Mouse (Mus musculus): ENCODE data around the gene Rxfp3. TPM values are rescaled to one million over a fixed set of nuclear protein-coding genes. Genes with fewer than 3 reads are reported as not detected.
A peak's percentile ranks its signal among the peaks of the same experiment; 100 is the strongest.

The Rxfp3 gene
- polyA plus RNA-seq (2014; fragmentation: Nextera tagmentation; extraction: Ambion mirVana) = 1.2 TPM in 2 replicates

- Histone ChIP-seq H3K4me2 (ENCODE audit: low read length) (peak within 1 kb of the TSS; percentile 55), H3K4me3 (ENCODE audit: low read depth, low read length) (peak within 1 kb of the TSS; percentile 29), H3K9ac (ENCODE audit: low read length) (peak within 1 kb of the TSS; percentile 40; the same call in 1 of the 2 replicates), H3K9me3 (replicated peaks; ENCODE audit: control insufficient read depth, low read length) (no peaks in the 10 kb centered on the region), H3K27me3 (replicated peaks; ENCODE audit: control insufficient read depth, insufficient read depth, low read length) (peaks cover 37% of the 10 kb centered on the region), H3K36me3 (ENCODE audit: control insufficient read depth, insufficient read depth, low read length) (no peaks in the 10 kb centered on the region), H3K4me1 (ENCODE audit: control insufficient read depth, insufficient read depth, low read length) (peaks cover 4% of the 10 kb centered on the region; the same call in 1 of the 2 replicates), H3K27ac (ENCODE audit: low read depth, low read length) (no peak within 1 kb of the TSS)
- ATAC-seq (no peak), DNase-seq (ENCODE audit: low spot score) (peak; percentile 3)
- 3% methylated on average over 16 of the region's 16 CpGs for WGBS
These were observed at the start of gene Rxfp3 for GRCm38 (mm10) chr15:11037711-11038110. Gene Rxfp3 (minus strand): TSS chr15:11037991.

DNA sequence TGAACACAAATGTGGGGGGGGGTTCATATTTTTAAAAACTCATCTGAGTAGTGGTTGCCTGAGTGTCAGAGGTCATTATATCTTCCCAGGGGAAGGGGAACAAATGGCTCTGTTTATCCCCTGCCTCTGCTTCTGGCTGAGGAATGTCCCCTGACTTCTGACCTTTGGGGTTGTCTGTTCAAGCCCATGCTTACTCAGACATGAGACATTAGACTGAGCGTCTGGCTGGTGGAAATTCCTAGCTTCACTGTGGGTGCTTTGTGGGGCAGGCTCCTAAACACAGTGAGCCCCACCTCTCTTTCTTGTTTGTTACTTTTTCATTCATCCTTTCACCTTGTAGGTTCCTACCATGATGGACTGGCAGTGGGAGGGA is 47.2 kb upstream of the Rxfp3 start:
- Histone ChIP-seq H3K27ac (ENCODE audit: low read depth, low read length) (no peak overlapping the region), H3K27me3 (replicated peaks; ENCODE audit: control insufficient read depth, insufficient read depth, low read length) (no peaks in the 10 kb centered on the region), H3K4me1 (ENCODE audit: control insufficient read depth, insufficient read depth, low read length) (no peaks in the 10 kb centered on the region), H3K4me2 (ENCODE audit: low read length) (no peak overlapping the region), H3K4me3 (ENCODE audit: low read depth, low read length) (no peak overlapping the region), H3K9ac (ENCODE audit: low read length) (no peak overlapping the region), H3K9me3 (replicated peaks; ENCODE audit: control insufficient read depth, low read length) (no peaks in the 10 kb centered on the region), H3K36me3 (ENCODE audit: control insufficient read depth, insufficient read depth, low read length) (no peaks in the 10 kb centered on the region)
- WGBS = 63% methylated on average over 1 of the region's 1 CpGs
- DNase-seq (ENCODE audit: low spot score) = no peak
- ATAC-seq = no peak

GRCm38 (mm10) chr15:11084241-11084992 is 46.6 kb upstream of the Rxfp3 start:
- Histone ChIP-seq H3K27me3 (replicated peaks; ENCODE audit: control insufficient read depth, insufficient read depth, low read length) (no peaks in the 10 kb centered on the region), H3K4me2 (ENCODE audit: low read length) (no peak overlapping the region), H3K27ac (ENCODE audit: low read depth, low read length) (no peak overlapping the region), H3K9me3 (replicated peaks; ENCODE audit: control insufficient read depth, low read length) (no peaks in the 10 kb centered on the region), H3K36me3 (ENCODE audit: control insufficient read depth, insufficient read depth, low read length) (no peaks in the 10 kb centered on the region), H3K4me3 (ENCODE audit: low read depth, low read length) (no peak overlapping the region), H3K9ac (ENCODE audit: low read length) (no peak overlapping the region), H3K4me1 (ENCODE audit: control insufficient read depth, insufficient read depth, low read length) (no peaks in the 10 kb centered on the region)
- peak; percentile 20 for DNase-seq (ENCODE audit: low spot score)
- 30% methylated on average over 9 of the region's 9 CpGs for WGBS
- ATAC-seq = no peak

DNA sequence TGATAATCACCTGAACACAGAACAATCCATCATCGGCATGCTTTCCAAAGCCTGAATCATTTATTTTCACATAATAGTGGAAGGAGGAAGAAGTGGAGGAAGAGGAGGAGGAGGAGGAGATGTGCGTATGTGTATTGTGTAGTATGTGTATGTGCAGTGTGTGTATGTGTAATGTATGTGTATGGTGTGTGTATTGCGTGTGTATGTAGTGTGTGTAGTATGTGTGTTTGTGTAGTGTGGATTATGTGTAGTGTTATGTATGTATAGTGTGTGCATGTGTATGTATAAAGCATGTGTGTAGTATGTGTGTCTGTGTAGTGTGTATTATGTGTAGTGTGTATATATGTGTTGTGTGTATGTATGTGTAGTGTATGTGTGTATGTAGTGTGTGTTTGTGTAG is 45.9 kb upstream of the Rxfp3 start:
- H3K4me1 ChIP-seq (ENCODE audit: control insufficient read depth, insufficient read depth, low read length) = no peaks in the 10 kb centered on the region
- H3K27ac ChIP-seq (ENCODE audit: low read depth, low read length) = no peak overlapping the region
- H3K36me3 ChIP-seq (ENCODE audit: control insufficient read depth, insufficient read depth, low read length) = no peaks in the 10 kb centered on the region
- H3K9me3 ChIP-seq (replicated peaks; ENCODE audit: control insufficient read depth, low read length) = no peaks in the 10 kb centered on the region
- DNase-seq (ENCODE audit: low spot score) = no peak
- 83% methylated on average over 3 of the region's 3 CpGs for WGBS
- H3K27me3 ChIP-seq (replicated peaks; ENCODE audit: control insufficient read depth, insufficient read depth, low read length) = no peaks in the 10 kb centered on the region
- no peak overlapping the region for H3K9ac ChIP-seq (ENCODE audit: low read length)
- ATAC-seq = no peak
- H3K4me2 ChIP-seq (ENCODE audit: low read length) = no peak overlapping the region
- no peak overlapping the region for H3K4me3 ChIP-seq (ENCODE audit: low read depth, low read length)

GRCm38 (mm10) chr15:11082961-11083569 is 45.3 kb upstream of the Rxfp3 start:
- H3K36me3 ChIP-seq (ENCODE audit: control insufficient read depth, insufficient read depth, low read length) = no peaks in the 10 kb centered on the region
- no peaks in the 10 kb centered on the region for H3K27me3 ChIP-seq (replicated peaks; ENCODE audit: control insufficient read depth, insufficient read depth, low read length)
- H3K27ac ChIP-seq (ENCODE audit: low read depth, low read length) = no peak overlapping the region
- DNase-seq (ENCODE audit: low spot score) (peak; percentile 55), ATAC-seq (peak; percentile 87)
- H3K4me1 ChIP-seq (ENCODE audit: control insufficient read depth, insufficient read depth, low read length) = no peaks in the 10 kb centered on the region
- WGBS = 78% methylated on average over 8 of the region's 8 CpGs
- no peak overlapping the region for H3K9ac ChIP-seq (ENCODE audit: low read length)
- H3K4me3 ChIP-seq (ENCODE audit: low read depth, low read length) = no peak overlapping the region
- no peak overlapping the region for H3K4me2 ChIP-seq (ENCODE audit: low read length)
- no peaks in the 10 kb centered on the region for H3K9me3 ChIP-seq (replicated peaks; ENCODE audit: control insufficient read depth, low read length)

DNA sequence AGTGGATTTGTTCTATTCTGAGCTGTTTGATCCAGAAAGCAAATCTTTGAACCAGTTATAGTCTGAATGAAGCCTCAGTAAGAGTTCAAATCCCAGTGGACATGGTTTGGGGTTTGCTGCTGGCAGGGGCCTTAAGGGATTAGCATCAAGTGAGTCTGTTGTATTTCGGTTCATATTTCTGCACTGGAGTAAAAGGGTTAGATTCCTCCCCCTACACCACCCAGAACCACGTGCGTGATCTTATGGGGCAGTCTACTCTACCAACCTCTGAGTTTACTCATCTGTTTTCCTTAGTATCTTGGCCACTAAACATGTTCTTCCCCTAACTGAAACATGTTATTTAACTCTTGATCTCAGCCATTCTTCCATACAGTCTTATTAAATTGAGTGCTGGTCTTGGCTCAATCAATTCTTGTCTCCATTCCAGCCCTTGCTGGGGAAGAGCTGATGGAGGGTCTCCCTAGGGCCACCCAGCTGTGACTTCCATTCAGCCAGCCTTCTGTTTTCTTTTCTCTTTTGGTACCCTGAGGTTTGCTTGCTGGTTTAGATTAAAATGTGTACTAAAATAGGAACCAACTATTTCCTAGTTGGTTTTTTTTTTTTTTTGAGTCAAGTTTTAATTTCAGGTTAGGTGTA is 38.1 kb upstream of the Rxfp3 start:
- Histone ChIP-seq H3K4me2 (ENCODE audit: low read length) (no peak overlapping the region), H3K9me3 (replicated peaks; ENCODE audit: control insufficient read depth, low read length) (no peaks in the 10 kb centered on the region), H3K36me3 (ENCODE audit: control insufficient read depth, insufficient read depth, low read length) (no peaks in the 10 kb centered on the region), H3K4me3 (ENCODE audit: low read depth, low read length) (no peak overlapping the region), H3K27ac (ENCODE audit: low read depth, low read length) (no peak overlapping the region), H3K9ac (ENCODE audit: low read length) (no peak overlapping the region), H3K27me3 (replicated peaks; ENCODE audit: control insufficient read depth, insufficient read depth, low read length) (no peaks in the 10 kb centered on the region), H3K4me1 (ENCODE audit: control insufficient read depth, insufficient read depth, low read length) (no peaks in the 10 kb centered on the region)
- WGBS = 81% methylated on average over 3 of the region's 3 CpGs
- DNase-seq (ENCODE audit: low spot score) (no peak), ATAC-seq (no peak)

DNA sequence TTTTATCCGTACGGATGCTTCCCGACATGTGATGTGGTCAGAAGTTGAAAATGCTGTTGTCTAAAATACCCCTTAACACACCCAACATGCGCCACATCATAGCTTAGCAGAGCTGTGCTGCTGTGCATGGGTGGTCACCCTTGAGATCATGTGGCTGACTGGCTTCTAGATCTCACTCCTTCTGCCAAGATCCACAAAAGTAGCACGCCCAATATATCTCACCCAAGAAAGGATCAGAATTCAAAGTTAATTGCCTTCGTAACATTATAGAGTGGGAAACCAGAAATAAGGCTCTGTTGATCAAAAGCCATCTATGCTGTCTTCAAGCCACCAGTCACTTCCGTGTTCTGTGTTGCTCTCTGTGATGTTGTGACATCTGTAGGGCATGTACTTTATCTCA is 30.1 kb upstream of the Rxfp3 start:
- no peaks in the 10 kb centered on the region for H3K9me3 ChIP-seq (replicated peaks; ENCODE audit: control insufficient read depth, low read length)
- no peak overlapping the region for H3K4me3 ChIP-seq (ENCODE audit: low read depth, low read length)
- DNase-seq (ENCODE audit: low spot score) (no peak), ATAC-seq (no peak)
- H3K4me2 ChIP-seq (ENCODE audit: low read length) = no peak overlapping the region
- H3K9ac ChIP-seq (ENCODE audit: low read length) = no peak overlapping the region
- 0 out of 2 replicates have a peak, but pooled peaks cover 11% of the 10 kb centered on the region for H3K4me1 ChIP-seq (ENCODE audit: control insufficient read depth, insufficient read depth, low read length)
- H3K36me3 ChIP-seq (ENCODE audit: control insufficient read depth, insufficient read depth, low read length) = no peaks in the 10 kb centered on the region
- 86% methylated on average over 7 of the region's 7 CpGs for WGBS
- H3K27me3 ChIP-seq (replicated peaks; ENCODE audit: control insufficient read depth, insufficient read depth, low read length) = no peaks in the 10 kb centered on the region
- no peak overlapping the region for H3K27ac ChIP-seq (ENCODE audit: low read depth, low read length)

GRCm38 (mm10) chr15:11066299-11066698 is 28.5 kb upstream of the Rxfp3 start:
- 13% methylated on average over 5 of the region's 5 CpGs for WGBS
- H3K4me1 ChIP-seq (ENCODE audit: control insufficient read depth, insufficient read depth, low read length) = 0 out of 2 replicates have a peak, but pooled peaks cover 11% of the 10 kb centered on the region

More at GRCm38 (mm10) chr15:11066299-11066698, 28.5 kb upstream of the Rxfp3 start:
- ATAC-seq (no peak), DNase-seq (ENCODE audit: low spot score) (peak; percentile 15)
- no peak overlapping the region for H3K9ac ChIP-seq (ENCODE audit: low read length)
- peak overlapping the region; percentile 52 for H3K4me2 ChIP-seq (ENCODE audit: low read length)
- no peaks in the 10 kb centered on the region for H3K36me3 ChIP-seq (ENCODE audit: control insufficient read depth, insufficient read depth, low read length)
- no peak overlapping the region for H3K27ac ChIP-seq (ENCODE audit: low read depth, low read length)
- H3K9me3 ChIP-seq (replicated peaks; ENCODE audit: control insufficient read depth, low read length) = no peaks in the 10 kb centered on the region
- no peaks in the 10 kb centered on the region for H3K27me3 ChIP-seq (replicated peaks; ENCODE audit: control insufficient read depth, insufficient read depth, low read length)
- no peak overlapping the region for H3K4me3 ChIP-seq (ENCODE audit: low read depth, low read length)
